Mouse (Mus musculus): ENCODE measurements around the gene Sytl5. TPM values are rescaled to one million over a fixed set of nuclear protein-coding genes. Genes with fewer than 3 reads are reported as not detected.

Gene Sytl5
- total RNA-seq (2012; rRNA removed): 0.32 and 1.9 TPM in 2 replicates

- in situ Hi-C loops (cut with MboI; ENCODE audit: low sequenced_read_pairs in 2 of 2, unreplicated experiment in 2 of 2): no loop called here
Measured at GRCm38 (mm10) chrX:9885322-9885721, at the start of gene Sytl5. Sytl5 (plus strand) TSS chrX:9885622.

GRCm38 (mm10) chrX:9846628-9847027 is 38.8 kb upstream of the Sytl5 start, which contains the start of gene Hypm:
Hypm (plus strand) TSS chrX:9846928.
- Histone ChIP-seq H3K9ac (ENCODE audit: insufficient read depth, low read depth, low read length, poor library complexity, severe bottlenecking) (no peak within 1 kb of the TSS), H3K9me3 (ENCODE audit: control insufficient read depth, insufficient read depth, low read depth, low read length) (no peaks in the 10 kb centered on the region), H3K4me3 (ENCODE audit: insufficient read depth in 1 of 2, low read depth in 1 of 2, low read length in 2 of 2, poor library complexity in 1 of 2, severe bottlenecking in 1 of 2) (no peak within 1 kb of the TSS), H3K27ac (ENCODE audit: insufficient read depth, low read depth, low read length, poor library complexity, severe bottlenecking) (no peak within 1 kb of the TSS), H3K4me1 (ENCODE audit: control insufficient read depth in 2 of 2, insufficient read depth in 2 of 2, low read length in 2 of 2, poor library complexity in 1 of 2) (no peaks in the 10 kb centered on the region), H3K36me3 (ENCODE audit: control insufficient read depth, insufficient read depth, low read length, poor library complexity, severe bottlenecking) (no peaks in the 10 kb centered on the region)
- no peak for DNase-seq (ENCODE audit: low read depth, low spot score)
- in situ Hi-C loops (cut with MboI; ENCODE audit: low sequenced_read_pairs in 2 of 2, unreplicated experiment in 2 of 2): no loop called here
- no peak for TF ChIP-seq ZNF384 (IDR thresholded peaks at IDR 0.05; ENCODE audit: low read depth, low read length)
- TF ChIP-seq CHD2 (IDR thresholded peaks at IDR 0.05; ENCODE audit: low read depth, low read length): no peak
- no peak for TF ChIP-seq MAFK (IDR thresholded peaks at IDR 0.05; ENCODE audit: insufficient read depth, low read depth, low read length)
- TF ChIP-seq HCFC1 (IDR thresholded peaks at IDR 0.05; ENCODE audit: borderline replicate concordance, insufficient read depth, low read length): no peak
- TF ChIP-seq ZC3H11A (IDR thresholded peaks at IDR 0.05; ENCODE audit: borderline replicate concordance, low read depth, low read length): no peak

More at GRCm38 (mm10) chrX:9885322-9885721, at the start of gene Sytl5:
- Histone ChIP-seq H3K36me3 (ENCODE audit: control insufficient read depth, insufficient read depth, low read length, poor library complexity, severe bottlenecking) (no peaks in the 10 kb centered on the region), H3K27ac (ENCODE audit: insufficient read depth, low read depth, low read length, poor library complexity, severe bottlenecking) (no peak within 1 kb of the TSS), H3K4me3 (ENCODE audit: insufficient read depth in 1 of 2, low read depth in 1 of 2, low read length in 2 of 2, poor library complexity in 1 of 2, severe bottlenecking in 1 of 2) (no peak within 1 kb of the TSS), H3K9ac (ENCODE audit: insufficient read depth, low read depth, low read length, poor library complexity, severe bottlenecking) (no peak within 1 kb of the TSS), H3K9me3 (ENCODE audit: control insufficient read depth, insufficient read depth, low read depth, low read length) (no peaks in the 10 kb centered on the region), H3K4me1 (ENCODE audit: control insufficient read depth in 2 of 2, insufficient read depth in 2 of 2, low read length in 2 of 2, poor library complexity in 1 of 2) (no peaks in the 10 kb centered on the region)
- TF ChIP-seq HCFC1 (IDR thresholded peaks at IDR 0.05; ENCODE audit: borderline replicate concordance, insufficient read depth, low read length): no peak
- no peak for TF ChIP-seq ZNF384 (IDR thresholded peaks at IDR 0.05; ENCODE audit: low read depth, low read length)
- TF ChIP-seq CHD2 (IDR thresholded peaks at IDR 0.05; ENCODE audit: low read depth, low read length): no peak
- TF ChIP-seq MAFK (IDR thresholded peaks at IDR 0.05; ENCODE audit: insufficient read depth, low read depth, low read length): no peak
- no peak for TF ChIP-seq ZC3H11A (IDR thresholded peaks at IDR 0.05; ENCODE audit: borderline replicate concordance, low read depth, low read length)
- no peak for DNase-seq (ENCODE audit: low read depth, low spot score)

- no peak for TF ChIP-seq CHD2 (IDR thresholded peaks at IDR 0.05; ENCODE audit: low read depth, low read length)
- no peak for TF ChIP-seq HCFC1 (IDR thresholded peaks at IDR 0.05; ENCODE audit: borderline replicate concordance, insufficient read depth, low read length)
- no peak for TF ChIP-seq ZC3H11A (IDR thresholded peaks at IDR 0.05; ENCODE audit: borderline replicate concordance, low read depth, low read length)
- Histone ChIP-seq H3K9me3 (ENCODE audit: control insufficient read depth, insufficient read depth, low read depth, low read length) (no peaks in the 10 kb centered on the region), H3K4me3 (ENCODE audit: insufficient read depth in 1 of 2, low read depth in 1 of 2, low read length in 2 of 2, poor library complexity in 1 of 2, severe bottlenecking in 1 of 2) (no peak within 1 kb of the TSS), H3K27ac (ENCODE audit: insufficient read depth, low read depth, low read length, poor library complexity, severe bottlenecking) (no peak within 1 kb of the TSS), H3K36me3 (ENCODE audit: control insufficient read depth, insufficient read depth, low read length, poor library complexity, severe bottlenecking) (no peaks in the 10 kb centered on the region), H3K4me1 (ENCODE audit: control insufficient read depth in 2 of 2, insufficient read depth in 2 of 2, low read length in 2 of 2, poor library complexity in 1 of 2) (no peaks in the 10 kb centered on the region), H3K9ac (ENCODE audit: insufficient read depth, low read depth, low read length, poor library complexity, severe bottlenecking) (no peak within 1 kb of the TSS)
- DNase-seq (ENCODE audit: low read depth, low spot score): no peak
- in situ Hi-C loops (cut with MboI; ENCODE audit: low sequenced_read_pairs in 2 of 2, unreplicated experiment in 2 of 2): no loop called here
Measured at GRCm38 (mm10) chrX:9849403-9849802, 36.0 kb upstream of the Sytl5 start, which contains the start of gene H2al3. H2al3 (plus strand) TSS chrX:9849703.

GRCm38 (mm10) chrX:9861859-9862258 is 23.6 kb upstream of the Sytl5 start:
- no peak for TF ChIP-seq ZNF384 (IDR thresholded peaks at IDR 0.05; ENCODE audit: low read depth, low read length)
- TF ChIP-seq CHD2 (IDR thresholded peaks at IDR 0.05; ENCODE audit: low read depth, low read length): no peak
- TF ChIP-seq MAFK (IDR thresholded peaks at IDR 0.05; ENCODE audit: insufficient read depth, low read depth, low read length): no peak
- no peak for TF ChIP-seq HCFC1 (IDR thresholded peaks at IDR 0.05; ENCODE audit: borderline replicate concordance, insufficient read depth, low read length)
- TF ChIP-seq ZC3H11A (IDR thresholded peaks at IDR 0.05; ENCODE audit: borderline replicate concordance, low read depth, low read length): no peak
- no peaks in the 10 kb centered on the region for H3K4me1 ChIP-seq (ENCODE audit: control insufficient read depth in 2 of 2, insufficient read depth in 2 of 2, low read length in 2 of 2, poor library complexity in 1 of 2)
- H3K4me3 ChIP-seq (ENCODE audit: insufficient read depth in 1 of 2, low read depth in 1 of 2, low read length in 2 of 2, poor library complexity in 1 of 2, severe bottlenecking in 1 of 2): no peak overlapping the region
- in situ Hi-C loops (cut with MboI; ENCODE audit: low sequenced_read_pairs in 2 of 2, unreplicated experiment in 2 of 2): no loop called here
- H3K36me3 ChIP-seq (ENCODE audit: control insufficient read depth, insufficient read depth, low read length, poor library complexity, severe bottlenecking): no peaks in the 10 kb centered on the region
- H3K9me3 ChIP-seq (ENCODE audit: control insufficient read depth, insufficient read depth, low read depth, low read length): no peaks in the 10 kb centered on the region
- H3K27ac ChIP-seq (ENCODE audit: insufficient read depth, low read depth, low read length, poor library complexity, severe bottlenecking): no peak overlapping the region
- no peak for DNase-seq (ENCODE audit: low read depth, low spot score)
- H3K9ac ChIP-seq (ENCODE audit: insufficient read depth, low read depth, low read length, poor library complexity, severe bottlenecking): no peak overlapping the region

- no peak overlapping the region for H3K4me3 ChIP-seq (ENCODE audit: insufficient read depth in 1 of 2, low read depth in 1 of 2, low read length in 2 of 2, poor library complexity in 1 of 2, severe bottlenecking in 1 of 2)
- DNase-seq (ENCODE audit: low read depth, low spot score): no peak
- H3K36me3 ChIP-seq (ENCODE audit: control insufficient read depth, insufficient read depth, low read length, poor library complexity, severe bottlenecking): no peaks in the 10 kb centered on the region
- no peak overlapping the region for H3K27ac ChIP-seq (ENCODE audit: insufficient read depth, low read depth, low read length, poor library complexity, severe bottlenecking)
- H3K9me3 ChIP-seq (ENCODE audit: control insufficient read depth, insufficient read depth, low read depth, low read length): no peaks in the 10 kb centered on the region
- no peaks in the 10 kb centered on the region for H3K4me1 ChIP-seq (ENCODE audit: control insufficient read depth in 2 of 2, insufficient read depth in 2 of 2, low read length in 2 of 2, poor library complexity in 1 of 2)
- TF ChIP-seq CHD2 (IDR thresholded peaks at IDR 0.05; ENCODE audit: low read depth, low read length) (no peak), ZC3H11A (IDR thresholded peaks at IDR 0.05; ENCODE audit: borderline replicate concordance, low read depth, low read length) (no peak), HCFC1 (IDR thresholded peaks at IDR 0.05; ENCODE audit: borderline replicate concordance, insufficient read depth, low read length) (no peak), MAFK (IDR thresholded peaks at IDR 0.05; ENCODE audit: insufficient read depth, low read depth, low read length) (no peak), ZNF384 (IDR thresholded peaks at IDR 0.05; ENCODE audit: low read depth, low read length) (no peak)
- in situ Hi-C loops (cut with MboI; ENCODE audit: low sequenced_read_pairs in 2 of 2, unreplicated experiment in 2 of 2): no loop called here
- H3K9ac ChIP-seq (ENCODE audit: insufficient read depth, low read depth, low read length, poor library complexity, severe bottlenecking): no peak overlapping the region
Measured at GRCm38 (mm10) chrX:9875519-9875918, 9.9 kb upstream of the Sytl5 start.
